Mouse (Mus musculus) E14TG2a.4 (cell line): ENCODE measurements around the gene Kif9.

Experiments used
- CTCF ChIP-seq: conservative IDR thresholded peaks from 2 replicates; pipeline ENCODE4 v1.5.1; 2014; ENCODE audit warnings: low read length
- NANOG ChIP-seq: IDR thresholded peaks from 2 replicates; pipeline ENCODE4 v1.6.1; 2014; ENCODE audit warnings: borderline replicate concordance, low read length, mixed read lengths

DNA sequence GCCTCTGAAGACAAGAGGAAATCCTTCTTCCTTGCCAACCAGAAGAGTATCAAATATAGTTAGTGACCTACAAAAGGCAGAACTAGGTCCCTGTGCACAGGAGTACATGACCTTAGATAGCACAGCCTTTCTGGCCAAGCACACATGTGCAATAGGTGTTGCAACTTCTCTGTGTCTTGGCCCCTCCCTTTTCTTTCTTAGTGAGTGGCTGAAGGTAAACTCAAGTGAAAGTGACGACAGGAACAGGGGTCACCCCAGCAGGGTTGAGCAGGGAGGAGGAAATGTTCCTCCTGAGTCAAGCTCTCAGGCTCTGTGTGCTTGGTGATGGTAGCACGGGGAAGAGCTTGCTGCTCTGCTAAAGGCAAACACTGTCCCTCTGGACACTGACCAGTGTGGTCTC lies 49.0 kb downstream of the Kif9 start:
- TF ChIP-seq CTCF (no peak), NANOG (no peak)
